Mouse (Mus musculus) heart, adult 18-20 months (tissue): ENCODE results near the gene Myo1b. TPM values are rescaled to one million over a fixed set of nuclear protein-coding genes. Genes with fewer than 3 reads are reported as not detected.
A peak's percentile ranks its signal among the peaks of the same experiment; 100 is the strongest.

Experiments
- DNase-seq, 2 experiments: peaks; one replicate each; pipeline ENCODE4 v3.0.0; 2021 to 2022; ENCODE audit warnings: mixed read lengths in 1 of 2
- total RNA-seq, 2 experiments: library from RNA; stranded (reverse); gene quantifications; 2 replicates each; pipeline ENCODE4 v1.2.3; 2021

Gene Myo1b
- total RNA-seq, 2 experiments from 2014 or later = 24.8 to 30.0 TPM

DNA sequence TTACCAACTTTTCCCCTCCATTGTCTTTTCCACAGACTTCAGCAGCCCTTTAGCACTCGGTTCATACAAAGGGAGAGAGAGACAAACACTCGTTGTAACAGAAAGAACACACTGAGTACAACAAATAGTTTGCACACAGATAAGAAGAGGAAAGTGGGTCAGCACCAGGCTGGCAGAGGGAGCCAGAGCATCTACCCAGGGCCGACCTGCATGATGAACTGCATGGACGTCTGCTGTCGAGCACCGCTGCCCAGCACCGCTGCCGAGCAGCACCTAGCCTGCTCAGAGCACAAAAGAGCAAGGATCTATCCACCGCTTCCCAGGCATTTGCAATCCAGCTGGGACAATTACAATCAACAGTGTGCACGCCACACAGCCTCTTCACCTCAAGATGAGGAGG lies 19.9 kb downstream of the Myo1b start:
- DNase-seq = no peak

DNA sequence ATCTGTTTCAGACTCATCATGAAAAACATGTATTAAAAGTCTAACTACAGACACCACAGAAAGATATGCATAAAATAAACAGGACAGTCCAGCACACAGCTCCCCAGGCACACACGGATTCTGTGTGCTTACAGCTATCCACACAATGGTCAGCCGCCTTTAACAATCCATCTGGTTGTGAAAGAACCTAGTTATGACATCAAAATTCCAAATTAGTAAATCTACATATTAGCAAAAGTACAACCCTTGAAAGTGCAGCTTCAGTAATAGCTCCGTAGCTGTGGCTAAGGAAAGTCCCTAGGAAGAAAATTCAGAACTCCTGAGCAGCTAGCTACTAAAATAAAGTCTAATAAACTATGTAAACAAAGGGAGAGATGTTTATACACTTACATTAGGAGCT lies 21.1 kb downstream of the Myo1b start:
- no peak for DNase-seq

DNA sequence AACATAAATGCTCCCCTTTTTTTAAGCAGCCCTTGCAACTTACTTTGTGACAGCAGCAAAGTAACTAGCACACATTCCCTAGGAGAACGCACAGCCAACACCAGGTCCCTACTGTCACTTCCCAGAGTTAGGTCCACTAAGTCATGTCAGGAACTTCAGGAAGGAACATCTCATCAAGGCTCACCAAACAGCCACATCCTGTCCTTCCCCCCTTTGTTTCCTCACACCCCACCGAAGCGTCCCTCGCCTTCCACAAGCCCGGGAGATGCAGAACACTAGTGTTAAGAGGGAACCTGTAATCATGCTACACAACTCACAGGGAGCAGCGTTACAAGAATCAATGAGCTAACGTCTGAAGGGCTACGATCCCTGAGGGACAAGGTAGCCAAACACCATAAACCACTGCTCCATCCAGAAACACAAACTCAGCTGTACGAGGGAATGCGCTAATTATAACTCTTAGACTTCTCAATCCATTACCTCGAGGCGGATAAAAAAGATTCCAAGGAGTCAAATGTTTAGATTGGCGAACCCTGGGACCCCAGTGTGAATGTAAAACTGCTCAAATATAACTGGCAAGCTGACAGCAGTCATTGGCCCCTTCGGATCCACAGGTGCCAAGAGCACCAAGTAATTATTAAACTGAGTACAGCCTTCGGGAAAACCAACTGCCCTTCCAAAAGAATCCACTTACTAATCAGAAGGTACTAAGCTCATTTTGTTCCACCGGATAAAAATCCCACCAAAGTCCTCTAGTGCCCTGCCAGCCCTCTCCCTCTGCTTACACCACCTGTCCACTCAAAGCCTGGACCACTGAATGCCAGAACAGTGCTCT lies 22.1 kb downstream of the Myo1b start:
- DNase-seq = peak in 1 of 2 experiments; percentile 64

DNA sequence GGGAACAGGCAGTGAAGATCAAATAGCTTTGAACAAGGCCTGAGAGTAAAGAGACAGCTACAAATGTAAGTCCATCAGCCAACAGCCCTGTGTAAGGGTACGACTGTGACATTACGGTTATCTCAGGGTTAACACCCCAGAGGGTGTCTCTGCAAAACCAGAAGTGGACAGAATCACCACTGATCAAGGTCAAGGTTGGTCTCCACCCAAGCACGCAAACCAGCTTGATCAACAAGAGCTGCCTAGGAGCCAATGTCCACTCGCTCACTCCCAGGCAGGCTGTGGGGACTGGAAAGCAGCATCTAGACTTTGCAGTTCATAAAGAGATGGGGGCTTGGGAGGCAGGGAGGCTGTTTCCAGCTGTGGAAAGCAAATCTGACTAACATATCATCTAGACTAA lies 23.9 kb downstream of the Myo1b start:
- DNase-seq = no peak

DNA sequence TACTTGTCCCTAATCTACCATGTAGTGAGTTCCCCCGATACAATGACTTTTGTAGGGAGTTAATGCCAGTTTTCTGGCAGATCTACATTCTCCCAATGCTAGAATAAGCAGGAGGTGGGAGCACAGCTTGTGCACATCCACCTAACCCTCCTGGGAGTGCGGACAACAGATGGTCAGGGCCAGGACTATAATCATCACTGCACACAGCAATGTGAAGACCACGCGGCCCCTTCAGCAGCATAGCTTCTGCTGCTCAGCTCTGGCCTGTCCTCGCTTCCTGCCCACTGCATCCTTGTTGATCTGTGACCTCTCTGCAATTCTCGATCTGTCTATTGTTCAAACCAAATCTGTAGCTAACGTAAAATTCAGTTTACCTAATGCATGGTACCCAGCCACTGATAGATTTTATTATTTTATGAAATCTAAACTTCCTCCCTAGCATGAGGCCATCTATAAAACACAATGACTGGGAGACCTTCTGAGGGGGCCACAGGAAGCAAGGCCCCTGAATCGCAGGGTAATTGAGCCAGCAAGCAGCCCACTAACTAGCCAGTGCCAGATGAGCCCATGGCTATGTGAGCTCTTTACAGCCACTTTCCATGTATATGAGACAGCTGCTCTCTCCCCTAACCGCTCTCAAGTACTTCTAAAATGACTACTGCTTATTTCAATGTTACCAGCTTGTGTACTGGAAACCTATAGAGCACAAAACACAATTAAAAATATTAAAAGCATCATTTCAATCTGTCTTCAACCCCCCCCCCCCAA lies 27.6 kb downstream of the Myo1b start:
- DNase-seq = no peak

DNA sequence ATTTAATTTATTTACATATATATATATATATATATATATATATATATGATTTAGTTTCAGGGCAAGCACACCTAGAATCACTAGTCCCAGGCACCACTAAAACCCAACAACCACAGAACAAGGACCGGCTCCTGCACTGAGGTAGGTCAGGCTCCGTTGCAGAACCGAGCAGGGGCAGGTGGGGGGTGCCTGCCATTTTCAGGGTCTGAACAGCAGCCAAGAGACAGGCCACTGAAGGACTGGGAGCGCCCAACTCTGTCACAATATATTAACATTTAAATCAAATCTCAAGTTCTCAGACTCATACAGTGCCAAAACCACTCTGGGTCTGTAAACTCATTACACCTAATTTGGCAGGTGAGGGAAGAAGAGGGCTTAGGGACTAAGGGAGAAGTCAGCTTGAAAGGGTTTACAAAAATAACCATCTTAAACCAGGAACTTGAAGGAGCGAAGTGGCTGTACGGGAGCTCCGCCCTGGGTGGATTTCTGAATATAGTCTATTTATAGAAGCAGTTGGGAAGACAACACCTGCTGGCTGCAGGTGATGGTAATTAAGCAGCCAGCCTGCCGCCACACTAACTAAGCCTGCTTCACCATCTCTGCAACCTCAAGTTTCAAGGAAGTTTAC lies 30.4 kb downstream of the Myo1b start:
- DNase-seq = no peak

DNA sequence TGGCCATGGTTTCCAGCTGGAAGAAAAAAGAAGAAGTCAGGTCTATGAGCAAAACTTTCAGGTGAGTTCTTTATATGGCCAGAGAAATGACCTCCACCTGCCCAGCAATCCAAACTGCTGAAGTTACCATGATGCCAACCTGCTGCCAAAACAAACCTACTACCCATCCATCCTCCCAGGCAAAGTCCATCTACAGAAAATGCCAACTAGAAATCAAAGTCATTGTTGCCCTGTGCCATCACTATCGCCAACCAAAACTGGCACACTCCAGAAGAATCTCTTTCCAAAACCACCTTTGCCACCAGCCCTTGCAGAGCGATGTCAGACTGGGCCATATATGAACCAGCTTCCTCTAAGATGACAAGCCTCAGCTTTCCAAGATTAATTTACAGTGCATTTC lies 32.7 kb downstream of the Myo1b start:
- DNase-seq = no peak

DNA sequence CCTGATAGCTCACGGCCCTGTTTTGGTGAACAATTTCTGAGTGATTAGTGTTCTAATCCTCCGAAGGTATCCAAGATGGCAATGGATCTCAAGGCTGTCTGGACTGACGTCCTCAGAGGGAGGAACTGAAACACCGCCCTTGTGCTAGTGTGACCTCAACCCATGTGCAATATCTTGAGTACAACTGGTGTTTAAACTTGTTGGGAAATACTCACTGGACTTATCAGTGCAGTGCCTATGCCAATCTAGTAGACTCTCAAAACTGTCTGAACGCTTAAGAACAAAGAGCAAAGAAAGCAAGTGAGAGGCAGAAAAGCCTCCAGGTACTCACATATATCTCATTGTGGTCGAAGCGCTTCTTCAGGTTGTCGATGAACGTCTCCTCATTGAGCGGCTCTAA lies 33.1 kb downstream of the Myo1b start:
- no peak for DNase-seq

DNA sequence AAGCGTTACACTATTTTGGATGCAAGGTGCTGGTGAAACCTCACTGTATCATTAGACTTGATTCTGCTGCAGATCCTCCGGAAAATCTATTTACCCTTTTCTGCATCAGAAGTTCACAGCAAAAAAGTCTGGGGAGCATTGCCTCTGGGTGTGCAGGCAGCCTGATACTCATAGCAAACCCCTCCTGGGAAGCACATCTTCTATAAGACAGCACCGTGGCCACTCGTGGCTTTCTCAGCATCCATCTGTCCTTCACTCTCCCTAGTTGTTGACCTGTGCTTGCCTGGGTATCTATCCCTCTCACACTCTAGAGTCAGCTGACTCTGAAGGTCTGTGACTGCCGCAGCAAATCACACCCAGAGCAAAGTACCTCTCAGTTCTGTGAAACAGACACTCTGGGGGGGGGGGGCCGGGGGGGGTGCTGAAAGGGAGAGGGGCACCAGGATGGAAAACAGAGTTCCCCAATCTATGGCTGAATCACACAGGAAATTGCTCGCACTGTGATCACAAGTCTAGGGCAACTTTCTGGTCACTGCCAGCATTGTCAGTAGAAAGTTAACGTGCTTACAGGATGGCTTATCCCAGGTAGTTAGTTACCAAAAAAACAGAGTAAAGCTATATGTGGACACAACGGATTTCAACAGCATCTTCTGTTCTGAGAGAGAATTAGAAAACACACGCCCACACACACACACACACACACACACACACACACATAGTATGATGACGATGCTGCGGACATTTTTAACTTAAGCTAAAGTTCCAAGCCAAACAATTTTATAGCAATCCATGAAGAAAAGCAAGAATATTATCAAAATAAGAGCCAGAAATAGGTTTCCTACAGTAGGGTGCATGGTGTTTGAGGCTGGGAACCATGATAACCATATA lies 35.7 kb downstream of the Myo1b start:
- DNase-seq = no peak

DNA sequence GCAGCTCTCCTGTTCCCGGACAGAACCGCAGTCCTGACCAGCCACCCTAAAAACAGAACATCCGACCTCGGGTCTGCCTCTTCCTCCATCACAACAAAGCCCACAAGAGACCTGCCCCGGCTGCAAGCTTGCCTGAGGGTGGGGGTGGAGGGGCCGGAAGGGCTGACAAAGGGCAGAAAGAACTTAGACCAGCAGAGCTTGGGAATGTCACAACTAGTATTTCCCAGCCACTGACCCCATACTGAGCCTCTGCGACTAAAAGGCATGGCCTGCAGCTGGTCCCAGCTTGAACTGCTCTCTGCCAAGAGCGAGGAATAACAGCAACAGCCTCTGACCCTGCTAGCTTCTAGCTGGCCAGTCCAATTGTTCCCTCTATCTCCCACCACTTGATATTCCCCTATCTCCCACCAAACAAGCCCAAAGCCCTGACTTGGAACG lies 36.5 kb downstream of the Myo1b start:
- peak; percentile 49 to 73 for DNase-seq

DNA sequence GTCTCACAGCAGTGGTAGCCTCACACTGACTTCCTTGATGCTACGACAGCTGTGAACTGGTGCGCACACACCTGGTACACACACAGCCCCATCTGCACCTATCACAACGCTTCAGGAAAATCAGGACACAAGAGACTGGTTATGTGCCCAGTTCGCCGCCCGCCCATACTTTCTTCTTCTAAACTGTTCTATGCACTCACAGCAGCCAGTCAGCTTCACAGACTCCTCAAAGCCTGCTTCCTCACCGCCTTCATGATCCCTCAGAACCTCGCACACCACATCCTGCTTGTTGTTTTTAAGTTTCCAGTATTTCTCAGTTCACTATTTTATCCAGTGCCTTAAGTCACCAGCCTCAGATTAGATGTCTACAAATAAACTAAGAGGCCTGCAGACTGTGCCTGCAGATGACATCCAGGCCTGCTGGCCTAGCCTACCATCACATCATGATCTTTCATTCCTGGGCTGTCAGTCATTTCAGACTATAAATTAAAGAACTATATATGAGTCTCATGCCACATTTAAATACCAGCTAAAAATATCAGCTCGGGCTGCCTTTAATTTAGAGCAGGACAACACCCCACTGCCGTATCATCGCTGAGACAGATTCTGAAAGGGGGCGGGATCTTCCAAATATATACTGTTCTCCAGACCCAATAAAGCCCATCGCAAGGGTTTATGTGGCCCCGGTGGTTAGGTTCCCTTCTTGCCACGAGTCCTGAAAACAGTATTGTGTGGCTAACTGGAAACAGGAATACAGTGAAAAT lies 40.2 kb downstream of the Myo1b start:
- DNase-seq = no peak

DNA sequence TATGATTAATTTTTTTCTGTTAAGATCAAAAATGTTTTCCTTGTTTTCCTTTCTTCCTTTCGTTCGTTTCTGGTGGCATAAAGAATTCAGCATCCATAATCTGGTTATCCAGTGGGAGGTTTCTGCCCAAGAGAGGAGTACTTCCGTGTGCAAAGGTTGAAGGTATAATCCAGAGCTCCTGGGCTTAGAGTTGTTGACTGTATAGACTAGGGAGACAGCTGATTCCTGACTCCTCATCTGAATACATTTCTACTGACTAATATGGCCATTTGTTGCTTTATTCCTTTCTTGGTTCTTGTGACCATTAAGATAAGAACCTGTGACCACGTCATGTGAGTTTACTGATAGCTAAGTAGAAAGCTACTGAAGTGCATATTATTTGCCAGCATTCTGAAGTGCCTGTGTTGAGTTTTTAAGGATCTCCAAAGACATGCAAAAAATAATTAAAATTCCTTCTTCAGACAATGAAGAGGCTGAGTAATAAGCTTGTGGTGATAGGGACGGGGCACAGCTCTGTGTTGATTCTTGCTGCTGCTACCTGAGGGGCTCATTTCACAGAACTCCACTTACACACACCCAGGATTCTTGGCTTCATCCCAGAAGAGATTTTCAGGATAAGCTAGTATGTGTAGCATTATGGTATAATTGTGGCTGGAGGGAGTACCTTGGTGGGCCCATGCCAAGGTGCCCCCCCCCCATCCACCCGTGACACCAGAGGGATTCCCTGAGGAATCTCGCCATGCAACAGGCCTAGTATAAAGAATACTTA lies 43.2 kb downstream of the Myo1b start:
- DNase-seq = no peak

DNA sequence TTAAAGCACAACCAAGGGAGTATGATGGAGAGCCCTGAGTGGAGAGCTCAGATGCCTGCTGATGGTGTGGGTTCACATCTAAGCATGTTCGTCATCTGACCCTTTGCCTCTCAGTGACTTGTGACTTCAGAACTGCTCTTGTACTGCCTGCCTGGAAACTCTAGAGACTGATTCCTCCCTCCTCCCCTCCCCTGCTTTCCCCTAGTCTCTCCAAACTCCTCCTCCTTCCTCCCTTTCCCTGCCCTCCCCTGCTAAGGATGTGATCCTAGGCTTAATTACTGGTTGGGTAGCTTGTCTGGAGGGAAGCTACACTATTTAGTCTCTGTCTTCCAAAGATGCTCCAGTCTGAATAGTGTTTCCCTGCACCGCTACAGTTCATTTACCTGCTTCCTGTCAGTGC lies 44.6 kb downstream of the Myo1b start:
- DNase-seq = peak in 1 of 2 experiments; percentile 17

DNA sequence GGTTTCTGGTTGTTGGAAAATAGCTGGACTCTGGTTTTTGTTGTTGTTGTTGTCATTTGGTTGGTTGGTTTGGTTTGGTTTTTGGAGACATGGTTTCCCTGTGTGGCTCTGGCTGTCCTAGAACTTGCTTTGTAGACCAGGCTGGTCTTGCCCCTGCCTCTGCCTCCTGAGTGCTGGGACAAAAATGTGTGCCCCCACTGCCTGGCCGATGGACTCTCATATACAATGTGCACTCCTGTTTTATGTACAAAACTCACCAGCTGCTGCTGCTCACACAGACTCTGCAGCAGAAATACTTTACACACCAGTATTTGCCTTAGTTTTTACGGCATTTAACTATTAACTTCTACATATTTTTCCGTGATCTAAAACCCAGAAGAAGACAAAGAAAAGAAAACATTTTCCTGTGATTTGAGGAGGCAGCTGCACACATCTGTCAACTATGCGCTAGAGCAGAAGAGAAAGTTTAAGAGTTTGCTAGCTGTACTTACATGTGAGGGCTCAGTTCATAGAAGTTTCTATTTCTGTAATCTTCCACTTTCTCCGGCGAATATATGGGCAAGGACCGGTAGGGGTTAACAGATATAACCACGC lies 52.9 kb downstream of the Myo1b start:
- no peak for DNase-seq

DNA sequence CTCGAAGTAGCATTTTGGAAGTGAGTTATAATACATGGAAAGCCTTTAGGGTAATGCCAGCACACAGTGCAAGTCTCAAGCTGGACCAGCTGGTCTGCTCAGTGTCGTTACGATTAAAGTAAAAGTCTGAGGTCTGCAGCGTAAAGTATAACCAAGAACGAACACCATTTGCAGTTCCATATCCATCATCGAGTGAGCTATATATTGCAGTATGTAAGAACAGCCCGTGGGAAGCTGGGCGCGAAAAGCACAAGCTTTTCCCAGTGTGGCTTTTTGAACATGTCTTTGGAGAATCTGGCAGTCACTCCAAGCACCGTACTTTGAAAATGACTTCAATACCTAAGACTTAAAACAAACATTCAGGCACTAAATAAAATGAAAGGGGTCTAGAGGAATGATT lies 55.0 kb downstream of the Myo1b start:
- no peak for DNase-seq

DNA sequence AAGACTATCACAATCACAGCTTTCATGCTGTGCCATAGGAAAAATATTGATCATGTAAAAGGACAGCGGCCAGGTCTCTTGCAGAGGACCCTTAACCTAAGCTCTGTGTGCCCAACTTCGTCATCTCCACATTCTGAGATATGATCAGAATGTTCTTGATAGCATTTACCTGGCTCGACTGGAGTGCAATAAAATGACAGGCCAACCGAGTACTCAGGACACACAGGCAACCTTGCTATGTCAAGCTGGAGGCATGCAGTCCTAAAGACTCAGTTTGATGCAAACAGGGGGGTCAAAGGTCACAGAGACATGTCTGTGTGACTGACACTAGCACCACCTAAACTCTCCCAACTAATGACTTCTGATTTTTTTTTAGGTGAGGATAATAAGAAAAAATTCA lies 58.9 kb downstream of the Myo1b start:
- DNase-seq = no peak

DNA sequence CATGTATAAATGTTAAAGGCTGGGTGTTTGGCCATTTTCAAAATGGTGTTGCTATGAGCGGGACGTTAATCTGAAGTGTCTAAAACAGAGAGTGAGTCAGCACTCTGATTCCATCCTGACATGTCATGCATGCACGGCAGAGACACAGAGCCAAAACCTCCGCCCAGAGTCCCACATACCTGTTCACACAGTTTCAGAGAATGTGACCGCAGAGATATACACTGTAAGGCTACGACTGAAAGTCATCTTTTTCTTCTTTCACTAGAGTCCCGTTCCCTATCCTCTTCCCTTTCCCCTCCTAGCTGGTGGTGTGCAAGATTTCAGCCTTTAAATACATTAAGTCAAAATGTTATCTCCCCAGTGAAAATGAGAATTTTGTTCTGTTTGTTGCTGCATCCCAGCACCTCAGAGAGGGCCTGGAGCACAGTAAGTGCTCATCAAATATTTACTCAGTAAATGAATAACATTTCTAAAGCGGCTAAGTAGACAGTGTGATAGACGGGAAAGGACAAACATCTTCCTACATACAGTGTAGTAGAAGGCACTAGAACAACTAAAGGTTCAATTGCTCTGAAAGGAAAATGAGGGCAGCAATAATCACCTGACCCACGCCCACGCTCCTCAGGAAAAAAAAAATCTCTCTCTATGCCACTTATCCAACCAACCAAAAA lies 59.5 kb downstream of the Myo1b start:
- no peak for DNase-seq

DNA sequence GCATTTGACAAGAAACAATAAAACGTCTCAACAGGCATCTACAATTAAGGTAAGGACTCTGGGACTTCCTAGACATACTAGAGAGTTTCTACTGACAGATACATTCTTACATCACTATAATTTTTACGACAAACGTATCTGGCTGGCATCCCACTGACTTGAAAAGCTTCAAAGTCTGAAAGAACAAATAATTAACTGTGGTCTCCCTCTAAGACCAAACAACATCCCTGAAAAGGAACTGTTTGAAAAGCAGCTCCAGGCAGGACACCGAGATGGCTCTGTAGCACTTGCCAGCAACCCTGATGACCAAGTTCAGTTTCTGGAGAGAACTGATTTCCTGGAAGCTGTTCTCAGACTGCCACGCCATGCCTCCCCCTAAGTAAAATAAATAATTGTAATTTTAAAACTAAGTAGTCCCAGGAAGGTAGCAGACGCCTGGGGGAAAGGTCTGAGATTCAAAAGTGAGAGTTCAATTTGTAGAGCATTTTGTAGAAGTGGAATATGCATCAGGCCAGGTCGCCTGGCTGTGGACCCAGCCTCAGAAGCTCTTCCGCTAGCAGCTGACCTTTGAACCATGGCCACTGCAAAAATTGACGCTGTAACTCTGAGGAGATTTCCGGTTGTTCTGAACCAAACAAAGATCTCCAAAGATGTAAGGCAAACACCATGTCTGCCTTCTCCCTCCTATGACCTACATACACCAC lies 60.2 kb downstream of the Myo1b start:
- no peak for DNase-seq

DNA sequence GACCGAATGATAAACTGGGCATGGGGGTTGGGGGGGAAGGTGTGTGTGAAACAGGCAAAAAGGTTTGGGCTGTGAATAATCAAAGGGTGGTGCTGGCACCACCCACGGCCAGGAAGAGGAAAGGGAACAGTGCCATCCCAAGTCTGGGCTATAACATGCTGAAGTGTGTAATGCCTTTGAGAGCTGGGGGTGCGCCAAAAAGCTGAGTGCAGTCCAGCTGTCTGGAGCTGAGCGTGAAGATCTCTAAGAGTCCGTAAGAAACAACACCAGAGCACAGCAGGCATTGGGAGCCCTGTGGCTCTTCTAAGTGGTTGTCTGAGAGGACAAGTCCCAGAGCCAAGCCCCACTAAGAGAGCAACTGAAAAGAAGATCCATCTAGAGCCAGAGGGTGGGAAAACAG lies 63.6 kb downstream of the Myo1b start:
- peak; percentile 25 to 26 for DNase-seq
